Mouse (Mus musculus) adrenal gland (tissue): Measurements from ENCODE around the gene Chrna1.

Source experiments
- intact Hi-C: fragments of 180-260 bp; cut with DNase I; formaldehyde crosslinking; loops from one replicate; pipeline ENCODE4 v1.15.1; 2025

The Chrna1 gene

DNA sequence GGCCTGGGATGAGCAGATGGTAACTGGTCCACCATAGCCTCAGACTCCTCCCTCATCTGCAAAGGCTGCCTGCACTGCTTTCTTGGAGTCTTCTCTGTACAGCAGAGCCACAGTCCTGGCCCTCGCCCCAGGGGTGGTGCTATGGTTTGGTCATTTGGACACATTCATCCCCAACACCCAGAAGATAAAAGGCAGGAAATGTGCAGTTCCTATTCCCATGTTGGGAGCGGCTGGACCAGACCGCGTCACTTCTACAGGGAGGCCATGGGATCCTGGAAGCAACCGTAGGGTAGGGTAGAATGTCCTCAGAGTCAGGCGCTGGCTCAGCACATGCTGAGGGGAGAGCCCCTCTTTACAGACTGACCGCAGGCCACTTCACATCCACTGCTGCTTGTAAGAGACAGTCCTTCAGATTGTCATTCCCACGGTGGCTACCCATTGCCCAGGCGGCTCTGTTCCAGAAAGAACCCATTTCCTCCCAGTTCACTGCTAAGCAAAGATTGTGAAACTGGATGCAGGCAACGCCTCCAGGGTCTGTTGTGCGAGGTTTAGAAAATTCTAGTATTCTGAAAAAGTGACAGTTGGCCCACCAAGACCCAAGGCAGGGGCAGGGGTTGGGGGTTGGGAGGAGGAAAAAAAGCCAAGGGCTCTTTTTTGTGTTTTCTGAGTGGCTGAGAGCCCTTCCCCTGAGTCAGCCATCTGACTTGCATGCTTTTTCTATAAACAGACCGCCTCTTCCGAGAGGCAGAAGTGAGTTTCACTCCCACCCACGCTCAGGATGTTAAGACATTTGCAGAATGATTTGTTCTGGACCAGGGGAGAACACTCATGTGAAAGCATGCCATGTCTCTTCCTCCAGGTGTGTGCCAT, 12.3 kb upstream of the Chrna1 start:
- intact Hi-C loops = no loop called here

GRCm38 (mm10) chr2:73591246-73591645, 11.1 kb upstream of the Chrna1 start:
- intact Hi-C loops = no loop called here

DNA sequence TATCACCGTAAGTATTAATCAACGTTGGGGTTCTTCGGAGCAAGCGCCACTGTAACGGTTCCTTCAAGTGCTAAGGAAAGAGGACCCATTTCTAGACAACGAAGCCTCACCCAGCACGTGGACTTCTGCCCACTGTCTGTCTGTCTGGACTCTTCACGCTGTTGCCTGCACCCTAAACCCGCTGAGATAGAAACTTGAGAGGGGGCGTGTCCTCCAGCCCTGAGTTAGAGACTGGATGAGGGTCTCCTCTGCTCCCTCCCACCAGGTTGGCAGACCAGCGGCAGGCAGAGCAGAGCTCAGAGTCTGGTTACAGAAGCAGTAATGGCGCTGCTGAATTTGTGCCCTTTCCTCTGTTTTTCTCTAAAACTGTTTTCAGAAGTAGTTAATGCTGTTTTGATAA, 10.0 kb upstream of the Chrna1 start:
- intact Hi-C loops = no loop called here

- intact Hi-C loops = no loop called here
These were observed 8.8 kb upstream of the Chrna1 start for GRCm38 (mm10) chr2:73588951-73589350.

DNA sequence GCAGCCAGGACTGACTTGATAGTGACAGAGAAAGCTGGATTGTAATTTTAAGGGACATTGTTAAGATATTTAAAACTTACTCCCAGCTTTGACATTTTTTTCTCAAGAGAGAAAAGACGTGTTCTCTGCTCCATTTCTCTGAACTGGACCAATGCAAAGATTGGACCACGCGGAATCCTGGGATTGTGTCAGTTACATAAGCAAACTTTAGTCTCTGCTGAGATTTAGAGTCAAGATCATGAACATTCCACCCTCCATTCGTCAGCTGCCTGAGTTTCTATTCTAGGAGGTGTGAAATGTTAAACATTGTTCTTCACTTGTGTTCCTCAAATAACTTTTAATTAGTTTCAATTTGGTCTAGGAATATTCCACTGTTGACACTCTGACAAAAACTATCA, 7.0 kb upstream of the Chrna1 start:
- intact Hi-C loops = no loop called here

DNA sequence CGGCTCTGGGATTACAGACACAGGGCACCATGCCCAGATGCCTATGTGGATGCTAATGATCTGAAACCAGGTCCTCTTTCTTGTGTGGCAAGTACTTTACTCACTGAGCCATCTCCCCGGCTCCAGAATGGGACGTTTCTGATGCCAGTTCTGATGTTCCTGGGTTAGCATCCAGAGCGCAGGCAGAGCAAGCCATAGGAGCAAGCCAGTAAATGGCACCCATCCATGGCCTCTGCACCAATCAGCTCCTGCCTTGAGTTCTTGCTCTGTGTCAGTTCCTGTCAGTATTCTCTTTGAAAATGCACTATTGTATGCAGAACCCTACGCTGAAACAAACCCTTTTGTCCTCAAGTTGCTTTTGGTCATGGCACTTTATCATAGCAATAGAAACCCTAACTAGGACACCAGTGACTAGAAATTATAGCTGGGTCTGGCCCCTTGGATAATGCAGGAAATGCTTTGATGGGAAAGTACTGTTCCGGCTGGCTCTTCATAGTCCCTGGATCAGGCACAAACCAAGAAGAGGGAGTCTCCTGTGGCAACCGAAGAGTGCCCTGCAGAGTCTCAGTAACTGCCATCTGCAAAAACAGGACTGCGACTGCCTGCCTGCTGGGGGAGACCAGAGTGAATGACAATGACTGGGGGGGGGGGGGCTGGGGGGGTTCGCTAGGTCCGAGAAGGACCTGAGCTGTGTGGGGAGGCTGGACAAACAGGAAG, 6.4 kb upstream of the Chrna1 start:
- intact Hi-C loops = no loop called here

DNA sequence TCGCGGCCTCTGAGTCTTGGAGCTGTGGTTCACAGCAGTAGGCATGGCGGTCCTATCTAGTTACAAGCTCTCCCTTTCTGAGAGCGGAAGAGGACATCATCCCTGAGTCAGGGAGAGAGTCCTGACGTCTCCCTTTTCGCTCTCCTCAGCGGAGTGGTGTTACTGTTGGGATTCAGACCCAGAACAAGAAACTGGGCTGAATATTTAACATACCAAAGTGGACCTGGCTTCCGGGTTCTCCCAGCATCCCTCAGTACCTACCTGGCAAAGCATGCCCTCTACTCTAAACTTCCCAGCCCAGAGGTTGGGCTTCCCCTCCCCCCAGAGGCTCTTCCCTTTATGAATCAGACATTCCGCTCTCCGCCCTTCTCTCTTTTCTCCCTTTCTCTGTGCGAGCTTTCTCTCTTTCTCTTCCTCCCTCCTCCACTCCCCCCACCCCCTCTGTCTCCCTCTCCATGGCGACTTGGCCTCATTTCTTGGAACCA, 5.3 kb upstream of the Chrna1 start:
- intact Hi-C loops = no loop called here

DNA sequence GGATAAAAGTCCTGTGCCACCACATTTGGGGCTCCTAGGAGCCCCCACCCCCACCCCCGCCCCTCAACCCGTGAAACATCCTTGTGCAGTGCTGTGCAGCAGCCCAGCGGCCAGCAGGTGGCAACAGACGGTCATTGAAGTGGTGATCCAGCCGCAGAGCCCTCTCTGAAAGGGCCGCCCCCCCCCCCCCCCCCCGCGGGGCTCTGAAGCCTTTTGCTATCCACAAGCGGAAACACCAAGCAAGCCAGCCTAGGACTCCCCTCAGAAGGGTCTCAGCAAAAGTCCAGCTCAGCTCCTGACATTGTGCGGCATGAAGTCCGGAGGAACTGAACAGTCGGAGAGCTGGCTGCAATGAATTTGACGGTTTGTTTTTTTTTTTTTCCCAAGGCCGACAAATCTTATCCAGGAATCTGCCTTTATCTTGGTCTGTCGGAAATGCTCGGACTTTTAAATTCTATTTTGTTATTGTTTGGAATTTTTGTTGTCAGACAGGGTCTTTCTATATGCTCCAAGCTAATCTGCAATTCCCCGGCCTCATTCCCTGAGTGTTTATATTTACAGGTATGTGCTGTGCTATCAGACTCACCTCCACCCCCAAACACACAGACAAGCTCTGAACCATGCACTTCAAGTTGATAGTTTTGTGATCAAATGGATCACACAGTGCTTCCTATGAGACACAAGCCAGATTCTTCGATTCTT, 4.7 kb upstream of the Chrna1 start:
- intact Hi-C loops = loop anchor here (5.0 kb wide), 1 partner anchor 163 kb away; no protein-coding TSS in a partner anchor

- intact Hi-C loops = loop anchor here (5.0 kb wide), 1 partner anchor 167 kb away; no protein-coding TSS in a partner anchor
These were observed 582 bp upstream of the Chrna1 start for GRCm38 (mm10) chr2:73580720-73581119.

- intact Hi-C loops = no loop called here
These were observed 970 bp downstream of the Chrna1 start for GRCm38 (mm10) chr2:73579168-73579567.

GRCm38 (mm10) chr2:73574418-73574817, 5.7 kb downstream of the Chrna1 start:
- intact Hi-C loops = no loop called here

DNA sequence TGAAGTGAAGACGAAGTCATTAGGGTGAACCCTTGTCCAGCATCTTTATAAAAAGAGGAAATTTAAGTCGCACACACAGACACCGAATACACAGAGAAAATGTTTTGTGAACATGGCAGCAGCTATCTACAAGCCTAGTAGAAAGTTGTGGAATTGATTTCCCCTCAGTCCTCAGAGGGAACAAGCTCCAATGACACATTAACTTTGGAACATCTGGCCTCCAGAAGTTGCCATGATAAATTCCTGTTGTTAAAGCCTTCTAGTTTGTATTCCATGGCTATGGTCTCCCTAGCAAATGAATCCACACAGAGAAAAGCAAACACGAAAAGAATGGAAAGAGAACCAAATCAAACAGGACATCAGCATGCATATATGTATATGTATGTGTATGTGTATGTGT, 6.6 kb downstream of the Chrna1 start:
- intact Hi-C loops = no loop called here

- intact Hi-C loops = no loop called here
These were observed 7.4 kb downstream of the Chrna1 start for GRCm38 (mm10) chr2:73572539-73573372.

DNA sequence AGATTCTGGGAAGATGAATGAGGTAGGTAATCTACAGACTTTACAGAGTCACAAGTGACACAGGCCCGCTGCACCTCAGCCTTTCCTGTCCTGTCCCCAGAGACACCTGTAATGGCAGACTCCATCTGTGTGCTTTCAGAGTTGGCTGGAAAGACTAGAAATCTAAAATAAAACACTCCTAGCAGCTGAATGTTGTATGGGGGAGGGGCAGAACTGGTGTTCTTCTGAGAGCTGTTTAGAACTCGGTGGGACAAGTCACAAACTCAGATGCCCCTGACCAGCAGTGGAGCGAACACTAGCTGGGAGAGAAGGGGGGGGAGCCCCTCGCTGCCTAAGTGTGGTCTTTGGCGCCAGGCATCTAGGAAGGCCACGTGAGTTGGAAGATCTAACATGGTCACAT, 8.2 kb downstream of the Chrna1 start:
- intact Hi-C loops = no loop called here

DNA sequence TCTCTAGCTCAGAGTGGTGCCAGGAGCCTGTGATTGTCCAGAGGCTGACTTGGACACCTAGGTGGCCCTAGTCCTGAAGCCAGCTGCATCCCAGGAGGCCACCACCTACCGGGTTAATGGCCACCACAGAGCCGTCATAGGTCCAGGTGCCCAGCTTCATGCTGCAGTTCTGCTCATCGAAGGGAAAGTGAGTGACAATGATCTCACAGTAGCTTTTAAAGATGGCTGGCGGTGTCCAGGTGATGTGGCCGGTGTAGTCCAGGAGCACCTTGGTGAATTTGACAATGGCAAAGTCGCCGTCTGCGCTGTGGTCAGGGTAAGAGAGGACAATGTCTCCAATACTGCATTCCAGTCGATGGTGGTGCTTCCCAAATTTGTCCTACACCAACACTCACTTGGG, 8.8 kb downstream of the Chrna1 start:
- intact Hi-C loops = no loop called here

DNA sequence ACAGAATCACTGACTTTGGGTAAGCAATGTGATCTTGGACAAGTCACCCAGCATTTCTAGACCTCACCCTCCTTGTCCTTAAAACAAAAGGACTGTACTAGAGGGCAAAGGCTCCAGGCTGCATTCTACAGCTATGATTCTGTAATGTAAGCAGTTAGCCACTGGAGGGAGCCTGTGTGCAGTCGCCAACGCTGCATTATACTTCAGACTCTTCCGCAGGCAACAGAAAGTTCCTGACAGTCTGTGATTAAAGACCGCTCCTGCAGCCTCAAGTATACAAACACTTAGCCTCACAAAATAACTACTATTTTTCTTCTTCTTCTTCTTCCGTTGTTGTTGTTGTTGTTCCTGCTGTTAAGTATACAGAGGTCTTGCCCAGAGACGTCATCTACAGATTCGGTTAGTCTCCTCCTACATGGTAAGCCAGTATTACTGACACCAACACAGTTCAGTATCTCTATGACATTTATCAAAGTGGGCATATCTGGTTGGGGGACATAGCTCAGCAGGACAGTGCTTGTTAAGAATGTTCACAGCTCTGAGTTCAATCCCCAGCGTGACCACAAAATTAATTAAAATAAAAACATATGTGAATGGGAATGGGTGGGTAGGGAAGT, 13.0 kb downstream of the Chrna1 start:
- intact Hi-C loops = no loop called here

DNA sequence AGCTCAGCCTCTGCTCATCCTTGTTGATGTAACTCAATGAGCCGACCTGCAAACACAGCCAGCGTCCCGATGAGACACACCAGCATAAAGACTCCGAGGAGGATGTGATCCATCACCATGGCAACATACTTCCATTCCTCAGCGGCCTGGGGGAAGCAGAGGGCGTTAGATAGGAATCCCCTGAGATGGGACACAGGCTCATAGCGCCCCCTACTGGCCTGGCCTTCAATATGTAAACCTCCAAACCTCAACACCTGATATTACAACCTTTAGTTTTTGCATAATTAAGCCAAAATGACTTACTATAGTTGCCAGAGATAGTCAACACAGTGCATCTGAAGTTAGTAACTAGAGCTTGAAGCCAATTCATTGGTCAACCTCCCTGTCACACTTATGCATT, 14.0 kb downstream of the Chrna1 start:
- intact Hi-C loops = no loop called here

DNA sequence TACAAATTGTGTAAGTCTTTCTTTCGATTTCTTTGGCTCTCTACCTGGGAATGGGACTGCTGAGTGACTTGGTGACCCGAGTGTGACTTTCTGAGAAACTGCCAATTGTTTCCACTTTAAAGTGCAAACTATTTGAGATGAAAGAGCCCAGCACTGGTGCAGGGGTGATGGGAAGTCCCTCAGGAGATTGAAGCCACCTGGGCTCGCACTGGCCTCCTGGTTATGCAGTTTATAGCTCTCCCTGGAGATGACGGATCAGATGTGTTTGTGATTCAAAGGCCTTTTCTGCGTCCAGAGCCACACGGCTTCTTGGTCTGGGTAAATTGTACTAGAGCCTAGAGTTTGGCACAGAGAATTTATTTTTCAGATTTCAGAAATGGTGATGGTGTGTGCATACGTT, 16.4 kb downstream of the Chrna1 start:
- intact Hi-C loops = no loop called here

- intact Hi-C loops = no loop called here
These were observed 17.5 kb downstream of the Chrna1 start for GRCm38 (mm10) chr2:73562656-73563055.

DNA sequence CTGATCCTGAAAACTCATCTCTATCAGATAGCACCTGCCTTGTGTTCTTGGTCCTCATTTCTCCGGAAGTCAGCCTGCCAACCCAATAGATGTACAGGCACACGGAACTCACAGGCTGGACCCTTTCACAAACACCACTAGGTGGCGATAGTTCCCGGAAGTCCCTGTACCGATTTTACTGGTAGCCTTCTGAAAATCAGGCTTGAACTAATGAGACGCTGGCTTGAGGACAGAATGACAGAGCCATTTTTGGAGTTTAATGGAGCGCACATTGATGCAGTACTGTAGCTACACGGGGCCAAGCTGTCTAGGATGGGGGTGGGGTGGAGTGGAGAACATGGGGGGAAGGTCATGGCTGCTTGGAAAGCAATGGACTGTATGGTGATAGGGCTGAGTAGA, 18.5 kb downstream of the Chrna1 start:
- intact Hi-C loops = no loop called here
